Mouse (Mus musculus) intestine, embryonic 15.5 days (tissue): ENCODE results near the gene Tulp2. TPM values are rescaled to one million over a fixed set of nuclear protein-coding genes. Genes with fewer than 3 reads are reported as not detected.
"Not testable (repeated sequence)": the region's sequence is repeated elsewhere in the genome, so short reads cannot be mapped to it uniquely, and the experiment has no call there.

ENCODE experiments used
- ATAC-seq: fragments of 200-750 bp; cut with Nextera tagmentation; 2 replicates; pipeline ENCODE4 v1.8.0; 2017; ENCODE audit warnings: moderate TSS enrichment, moderate library complexity
- H3K27ac ChIP-seq: fragments of 300-500 bp; sonication (generic); 2 replicates; pipeline ENCODE4 v1.5.1; 2015; ENCODE audit warnings: mild to moderate bottlenecking, inconsistent platforms
- H3K27me3 ChIP-seq: fragments of 300-500 bp; sonication (generic); replicated peaks from 2 replicates; pipeline ENCODE4 v1.6.1; 2015; ENCODE audit warnings: inconsistent platforms
- H3K36me3 ChIP-seq: fragments of 300-500 bp; sonication (generic); 2 replicates; pipeline ENCODE4 v1.6.1; 2015; ENCODE audit warnings: inconsistent platforms
- H3K4me1 ChIP-seq: fragments of 300-500 bp; sonication (generic); replicated peaks from 2 replicates; pipeline ENCODE4 v1.6.1; 2015; ENCODE audit warnings: inconsistent platforms
- H3K4me2 ChIP-seq: fragments of 300-500 bp; sonication (generic); replicated peaks from 2 replicates; pipeline ENCODE4 v1.6.1; 2015; ENCODE audit warnings: mild to moderate bottlenecking, inconsistent platforms
- H3K4me3 ChIP-seq: fragments of 300-500 bp; sonication (generic); replicated peaks from 2 replicates; pipeline ENCODE4 v1.5.1; 2015; ENCODE audit warnings: inconsistent platforms
- H3K9ac ChIP-seq: fragments of 300-500 bp; sonication (generic); 2 replicates; pipeline ENCODE4 v1.6.1; 2015; ENCODE audit warnings: inconsistent platforms
- H3K9me3 ChIP-seq: fragments of 300-500 bp; sonication (generic); 2 replicates; pipeline ENCODE4 v1.6.1; 2016; ENCODE audit warnings: inconsistent platforms
- WGBS: fragments of 180-500 bp; shearing (Covaris S2); methylation state at CpG from one replicate; pipeline ENCODE4 v1.1.7; 2015; 5-methylcytosine and 5-hydroxymethylcytosine counted together
- polyA plus RNA-seq: library from polyadenylated mRNA; unstranded; fragments of >200 nt; fragmentation: Nextera tagmentation; extraction: Ambion mirVana; gene quantifications from 2 replicates; pipeline ENCODE4 v1.2.1, GENCODE M21; 2015

Gene Tulp2
- polyA plus RNA-seq, 1 experiment from 2014 or later = 1.9 TPM

DNA sequence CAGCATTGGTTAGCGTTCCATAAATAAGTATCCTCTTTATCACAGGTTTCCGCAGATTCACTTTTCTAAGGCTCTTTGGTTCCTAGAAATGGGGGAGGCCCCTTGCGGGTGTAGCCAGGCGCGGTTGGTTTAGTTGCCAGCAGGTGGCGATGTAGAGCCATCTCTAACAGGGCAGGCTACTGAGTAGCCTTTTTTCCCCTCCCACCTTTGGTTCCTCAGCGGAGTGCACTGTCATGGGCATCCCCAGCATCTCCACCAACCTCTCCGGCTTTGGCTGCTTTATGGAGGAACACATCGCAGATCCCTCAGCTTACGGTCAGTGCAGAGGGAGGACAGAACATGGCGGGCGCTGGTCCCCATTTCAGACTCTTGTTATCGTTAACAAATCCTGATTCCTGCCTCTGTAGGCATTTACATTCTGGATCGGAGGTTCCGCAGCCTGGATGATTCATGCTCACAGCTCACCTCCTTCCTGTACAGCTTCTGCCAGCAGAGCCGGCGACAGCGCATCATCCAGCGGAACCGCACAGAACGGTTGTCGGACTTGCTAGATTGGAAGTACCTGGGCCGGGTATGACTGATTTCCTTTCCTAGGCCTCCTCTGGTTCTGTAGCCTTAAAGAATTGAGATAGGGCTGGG is 30.2 kb upstream of the Tulp2 start:
- peak; percentile 81 for ATAC-seq
- H3K9me3 ChIP-seq = no peaks in the 10 kb centered on the region
- H3K27me3 ChIP-seq = no peaks in the 10 kb centered on the region
- no peak overlapping the region for H3K4me2 ChIP-seq
- no peak overlapping the region for H3K27ac ChIP-seq
- 54% methylated on average over 23 of the region's 23 CpGs for WGBS
- H3K9ac ChIP-seq = no peak overlapping the region
- no peak overlapping the region for H3K4me3 ChIP-seq
- peaks cover 18% of the 10 kb centered on the region for H3K36me3 ChIP-seq
- no peaks in the 10 kb centered on the region for H3K4me1 ChIP-seq

DNA sequence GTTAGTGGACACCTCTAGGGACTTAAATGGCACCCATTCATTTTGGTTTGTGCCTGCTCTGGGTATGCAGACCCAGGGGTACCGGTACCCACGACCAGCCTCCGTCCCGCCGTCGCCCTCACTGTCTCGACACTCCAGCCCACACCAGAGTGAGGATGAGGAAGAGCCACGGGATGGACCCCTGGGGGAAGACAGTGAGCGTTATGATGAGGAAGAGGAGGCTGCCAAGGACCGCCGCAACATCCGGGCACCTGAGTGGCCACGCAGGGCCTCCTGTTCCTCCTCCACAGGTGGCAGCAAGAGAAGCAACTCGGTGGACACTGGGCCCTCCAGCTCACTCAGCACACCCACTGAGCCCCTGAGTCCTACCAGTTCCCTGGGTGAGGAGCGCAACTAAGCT is 26.7 kb upstream of the Tulp2 start:
- Histone ChIP-seq H3K4me2 (no peak overlapping the region), H3K27ac (no peak overlapping the region), H3K4me1 (peaks cover 14% of the 10 kb centered on the region), H3K36me3 (peaks cover 17% of the 10 kb centered on the region), H3K9ac (no peak overlapping the region), H3K9me3 (no peaks in the 10 kb centered on the region), H3K4me3 (no peak overlapping the region), H3K27me3 (no peaks in the 10 kb centered on the region)
- WGBS = 91% methylated on average over 15 of the region's 15 CpGs
- no peak for ATAC-seq

DNA sequence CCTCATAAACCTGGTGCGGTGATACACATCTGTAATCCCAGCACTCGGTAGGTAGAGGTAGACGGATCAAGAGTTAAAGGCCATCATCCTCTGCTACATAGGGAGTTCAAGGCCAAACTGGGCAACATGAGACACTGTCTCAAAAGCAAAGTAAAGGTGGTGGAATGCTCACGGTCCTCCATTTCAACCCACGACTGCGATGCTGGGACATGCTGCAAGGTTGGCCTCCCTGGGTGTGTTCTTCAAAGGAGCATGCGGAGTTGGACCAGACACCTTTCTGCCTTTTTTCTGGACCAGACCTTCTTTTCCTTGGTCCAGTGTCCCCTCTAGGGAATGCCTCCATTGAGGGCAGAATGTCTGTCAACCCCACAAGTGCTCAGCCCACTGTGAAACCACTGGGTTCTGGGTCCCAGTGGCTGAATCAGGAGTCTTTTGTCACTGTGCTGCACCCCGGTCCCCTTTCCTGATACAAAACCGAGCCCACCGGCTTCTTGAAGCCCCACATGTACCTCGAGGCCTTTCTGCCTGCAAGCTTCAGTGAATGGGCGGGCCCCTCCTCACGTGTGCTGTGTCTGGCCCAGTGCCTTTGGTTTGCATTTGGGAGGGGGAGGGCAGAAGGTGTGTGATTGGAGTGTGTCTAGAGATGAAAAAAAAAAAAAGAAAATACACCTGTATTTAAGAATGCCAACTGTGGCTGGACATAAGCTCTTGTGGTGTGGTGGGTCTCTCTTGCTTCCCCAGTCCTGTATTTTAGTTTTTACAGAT is 25.6 kb upstream of the Tulp2 start:
- Histone ChIP-seq H3K27ac (no peak overlapping the region; the same call in 1 of the 2 replicates), H3K4me1 (peaks cover 24% of the 10 kb centered on the region), H3K9ac (no peak overlapping the region), H3K4me3 (no peak overlapping the region), H3K36me3 (peaks cover 17% of the 10 kb centered on the region), H3K4me2 (no peak overlapping the region), H3K27me3 (no peaks in the 10 kb centered on the region), H3K9me3 (no peaks in the 10 kb centered on the region)
- WGBS = 74% methylated on average over 13 of the region's 13 CpGs
- ATAC-seq = no peak

DNA sequence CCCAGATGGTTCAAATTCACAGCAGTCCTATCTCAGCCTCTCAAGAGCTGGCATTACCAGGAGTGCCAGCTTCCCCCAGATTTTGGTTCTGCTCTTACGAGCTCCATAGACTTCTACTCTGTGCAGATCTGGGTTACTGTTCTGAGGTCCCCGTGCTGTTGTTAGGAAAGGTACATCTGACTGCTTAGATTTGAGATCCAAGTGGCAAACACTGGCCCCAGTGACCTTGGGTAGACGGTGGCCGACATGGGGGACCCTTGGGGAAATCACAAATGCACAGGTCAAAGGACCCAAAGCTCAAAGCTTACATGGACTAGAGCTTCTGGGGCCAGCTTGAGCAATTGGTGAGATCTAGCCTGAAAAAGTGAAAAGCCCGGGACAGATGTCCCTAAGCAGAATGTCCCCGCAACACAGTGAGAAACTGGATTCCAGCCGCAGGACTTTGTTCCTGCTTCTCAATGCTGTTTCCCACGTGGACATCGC is 24.9 kb upstream of the Tulp2 start:
- Histone ChIP-seq H3K4me1 (peaks cover 29% of the 10 kb centered on the region), H3K27ac (peak overlapping the region; percentile 79), H3K4me2 (peak overlapping the region; percentile 75), H3K4me3 (0 out of 2 replicates have a peak overlapping the region, but pooled peaks have one; percentile 73), H3K9ac (0 out of 2 replicates have a peak overlapping the region, but pooled peaks have one; percentile 75), H3K9me3 (no peaks in the 10 kb centered on the region), H3K36me3 (peaks cover 17% of the 10 kb centered on the region), H3K27me3 (no peaks in the 10 kb centered on the region)
- ATAC-seq = no peak
- WGBS = 44% methylated on average over 9 of the region's 9 CpGs

DNA sequence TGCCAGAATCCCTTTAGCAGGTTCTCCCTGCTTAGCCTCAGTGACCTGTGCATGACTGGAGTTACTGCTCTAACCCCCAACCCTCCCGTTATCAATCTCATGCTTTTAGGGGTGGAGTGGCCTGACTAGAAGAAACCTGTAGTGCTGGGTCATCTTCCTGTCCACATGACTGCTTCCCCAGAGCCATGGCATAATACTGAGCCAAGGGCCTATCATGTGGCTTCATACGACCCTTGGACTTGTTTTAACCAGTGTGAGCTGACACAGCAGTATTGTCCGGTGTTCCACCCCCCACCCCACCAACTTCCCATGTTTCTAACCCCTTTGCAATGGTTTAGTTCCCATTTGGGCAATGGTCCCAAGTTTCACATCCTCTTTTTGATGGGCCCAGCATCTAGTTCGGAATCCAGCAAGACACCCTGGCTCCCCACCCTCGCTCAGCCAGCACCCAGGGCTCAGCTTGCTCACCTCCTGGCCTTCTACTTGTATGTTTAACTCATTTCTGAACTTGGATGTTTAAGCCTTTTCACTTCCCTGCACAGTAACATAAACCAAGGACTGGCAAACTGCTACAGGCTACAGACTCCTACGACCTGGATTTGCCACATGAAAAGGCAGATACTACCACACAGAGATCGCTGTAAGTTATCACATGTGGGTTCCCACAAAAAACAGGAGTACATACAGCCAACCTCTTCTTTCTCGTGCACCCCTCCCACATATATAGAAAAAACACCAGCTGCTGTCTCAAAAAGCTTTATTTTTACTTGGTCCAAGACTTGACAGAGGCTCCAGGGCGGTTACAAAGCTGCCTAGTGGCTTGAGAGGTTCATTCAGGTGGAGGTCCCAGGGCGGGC is 24.2 kb upstream of the Tulp2 start:
- H3K36me3 ChIP-seq = peaks cover 17% of the 10 kb centered on the region

DNA sequence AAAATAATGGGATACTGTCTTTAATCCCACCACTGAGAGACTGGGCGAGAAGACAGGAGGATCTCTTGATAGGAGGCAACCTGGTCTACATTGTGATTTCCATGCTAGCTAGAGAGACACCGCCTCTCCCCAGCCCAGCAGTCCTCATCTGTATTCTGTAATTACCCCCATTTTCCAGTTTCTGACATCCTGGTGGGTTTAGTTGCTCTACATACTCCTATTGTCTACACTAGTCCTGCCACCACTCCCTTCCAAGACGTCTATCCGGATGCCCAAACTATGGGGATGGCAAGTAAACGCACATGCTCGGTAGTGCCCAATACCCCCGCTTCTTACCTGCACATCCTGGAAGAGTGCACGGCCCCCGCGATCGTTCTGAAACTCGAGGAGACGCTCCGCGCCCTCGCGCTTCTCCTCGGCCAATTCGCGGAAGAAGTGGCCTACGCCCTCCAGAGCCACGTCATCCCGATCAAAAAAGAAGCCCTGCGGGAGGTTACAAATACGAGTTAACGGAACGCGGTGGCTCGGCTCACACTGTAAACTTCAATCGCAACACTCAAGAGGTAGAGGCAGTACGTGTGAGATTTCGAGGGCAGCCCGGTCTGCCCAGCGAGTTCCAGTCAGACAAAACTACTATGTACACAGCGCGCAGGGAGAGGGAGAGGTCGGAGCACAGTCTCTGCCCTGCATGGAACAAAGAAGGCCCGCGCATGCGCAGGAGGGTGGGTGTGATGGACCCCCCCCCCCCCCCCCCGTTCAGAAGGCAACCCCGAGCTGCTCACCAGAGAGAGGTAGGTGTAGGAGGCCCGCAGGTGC is 22.7 kb upstream of the Tulp2 start:
- no peaks in the 10 kb centered on the region for H3K9me3 ChIP-seq
- H3K9ac ChIP-seq = peak overlapping the region; percentile 75
- peak overlapping the region; percentile 75 for H3K4me2 ChIP-seq
- peak; percentile 66 for ATAC-seq
- 1% methylated on average over 41 of the region's 43 CpGs for WGBS
- H3K4me1 ChIP-seq = peaks cover 32% of the 10 kb centered on the region
- peaks cover 23% of the 10 kb centered on the region for H3K36me3 ChIP-seq
- H3K27me3 ChIP-seq = no peaks in the 10 kb centered on the region
- H3K4me3 ChIP-seq = peak overlapping the region; percentile 73
- H3K27ac ChIP-seq = peak overlapping the region; percentile 79

More for the DNA sequence above, 24.2 kb upstream of the Tulp2 start:
- H3K27me3 ChIP-seq = no peaks in the 10 kb centered on the region
- no peaks in the 10 kb centered on the region for H3K9me3 ChIP-seq
- WGBS = 47% methylated on average over 10 of the region's 10 CpGs
- peaks cover 32% of the 10 kb centered on the region for H3K4me1 ChIP-seq
- peak overlapping the region; percentile 79 for H3K27ac ChIP-seq
- peak; percentile 23 for ATAC-seq
- peak overlapping the region; percentile 73 for H3K4me3 ChIP-seq
- peak overlapping the region; percentile 75 for H3K9ac ChIP-seq
- peak overlapping the region; percentile 75 for H3K4me2 ChIP-seq

DNA sequence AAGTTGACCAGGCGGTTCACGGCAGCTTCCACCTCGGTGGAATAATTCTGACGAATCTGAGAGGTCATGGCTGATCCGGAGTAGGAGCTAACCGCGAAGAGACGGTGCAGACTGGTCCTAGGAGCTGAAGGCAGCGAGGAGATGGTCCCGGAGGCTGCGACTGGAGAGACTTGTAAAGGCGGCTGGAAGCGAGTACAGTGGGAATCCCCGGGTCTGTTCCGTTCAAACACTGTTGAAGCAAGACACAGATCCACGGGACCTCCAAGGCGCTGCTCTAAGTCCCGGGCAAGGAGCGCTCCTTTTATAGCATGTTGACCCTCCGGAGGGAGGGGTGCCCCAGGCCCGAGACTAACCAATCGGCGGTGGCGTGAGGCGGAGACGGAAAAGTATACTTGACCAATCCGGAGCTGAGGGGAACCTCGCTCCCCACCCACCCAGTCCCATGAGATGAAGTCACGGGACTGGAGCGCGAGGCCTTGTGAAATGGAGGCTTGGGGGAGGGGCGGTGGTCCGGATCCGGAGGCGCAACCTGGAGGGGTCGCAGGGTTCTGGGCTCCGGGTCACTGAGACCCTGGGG is 22.0 kb upstream of the Tulp2 start, which contains the start of gene Ftl1:
Gene Ftl1 (minus strand): TSS at position 321 of the 577 bp plus-strand sequence.
- H3K27me3 ChIP-seq, H3K9me3 ChIP-seq: not testable (repeated sequence)
- H3K36me3 ChIP-seq = peaks cover 19% of the 10 kb centered on the region
- peak within 1 kb of the TSS; percentile 73 for H3K4me3 ChIP-seq
- 0% methylated on average over 29 of the region's 37 CpGs for WGBS
- H3K27ac ChIP-seq = peak within 1 kb of the TSS; percentile 89
- H3K9ac ChIP-seq = peak within 1 kb of the TSS; percentile 75
- peak within 1 kb of the TSS; percentile 75 for H3K4me2 ChIP-seq
- peak; percentile 94 for ATAC-seq
- peaks cover 32% of the 10 kb centered on the region for H3K4me1 ChIP-seq

DNA sequence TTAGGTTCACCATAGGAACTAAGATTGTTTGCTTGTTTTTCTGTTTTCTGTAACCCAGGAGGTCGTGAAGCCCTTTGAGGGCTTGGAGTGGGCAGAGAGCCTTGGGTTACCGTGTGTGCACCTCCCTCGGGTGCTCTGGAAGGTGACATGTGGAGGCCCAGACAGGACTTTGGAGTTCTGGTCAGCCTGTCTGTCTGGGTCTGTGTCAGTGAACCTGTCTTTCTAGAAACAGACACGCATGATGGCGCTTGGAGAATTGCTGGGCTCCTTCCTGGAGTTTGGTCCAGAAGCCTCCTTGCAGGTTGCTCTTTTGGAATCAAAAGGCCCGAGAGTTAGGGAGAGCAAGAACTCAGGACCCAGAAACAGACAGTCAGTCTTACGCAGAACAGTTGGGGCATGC is 21.3 kb upstream of the Tulp2 start:
- peak overlapping the region; percentile 57 for H3K4me2 ChIP-seq
- peak overlapping the region; percentile 43 for H3K9ac ChIP-seq
- no peaks in the 10 kb centered on the region for H3K9me3 ChIP-seq
- ATAC-seq = no peak
- 57% methylated on average over 7 of the region's 7 CpGs for WGBS
- H3K36me3 ChIP-seq = peaks cover 25% of the 10 kb centered on the region
- H3K4me3 ChIP-seq = peak overlapping the region; percentile 29
- no peaks in the 10 kb centered on the region for H3K27me3 ChIP-seq
- peak overlapping the region; percentile 89 for H3K27ac ChIP-seq
- H3K4me1 ChIP-seq = peaks cover 35% of the 10 kb centered on the region

DNA sequence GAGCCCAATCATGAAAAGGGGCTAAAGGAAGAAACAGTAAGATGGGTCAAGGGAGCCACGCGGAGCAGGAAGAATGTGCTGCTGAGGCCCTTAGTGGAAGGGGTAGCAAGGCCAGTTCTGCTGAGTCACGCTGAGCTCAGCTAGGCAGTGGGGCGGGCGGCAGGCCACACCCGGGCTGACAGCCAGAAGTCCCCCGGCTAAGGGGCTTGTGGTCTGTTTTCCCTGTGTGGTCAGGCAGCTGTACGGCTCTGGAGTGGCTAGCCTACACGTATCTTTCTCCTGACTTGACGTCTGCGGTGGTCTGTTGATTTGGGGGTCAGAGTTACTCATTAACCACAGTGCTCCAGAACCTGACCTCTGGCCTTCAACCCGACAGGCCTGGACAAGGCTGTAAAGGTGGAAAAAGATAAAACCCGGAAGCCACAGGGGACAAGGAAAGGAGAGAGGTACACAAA is 20.8 kb upstream of the Tulp2 start:
- Histone ChIP-seq H3K27ac (peak overlapping the region; percentile 89), H3K4me1 (peaks cover 41% of the 10 kb centered on the region), H3K4me3 (peak overlapping the region; percentile 29), H3K4me2 (peak overlapping the region; percentile 57), H3K9me3 (no peaks in the 10 kb centered on the region), H3K9ac (peak overlapping the region; percentile 43; the same call in 1 of the 2 replicates), H3K27me3 (no peaks in the 10 kb centered on the region), H3K36me3 (peaks cover 25% of the 10 kb centered on the region)
- peak; percentile 64 for ATAC-seq
- 5% methylated on average over 13 of the region's 13 CpGs for WGBS

DNA sequence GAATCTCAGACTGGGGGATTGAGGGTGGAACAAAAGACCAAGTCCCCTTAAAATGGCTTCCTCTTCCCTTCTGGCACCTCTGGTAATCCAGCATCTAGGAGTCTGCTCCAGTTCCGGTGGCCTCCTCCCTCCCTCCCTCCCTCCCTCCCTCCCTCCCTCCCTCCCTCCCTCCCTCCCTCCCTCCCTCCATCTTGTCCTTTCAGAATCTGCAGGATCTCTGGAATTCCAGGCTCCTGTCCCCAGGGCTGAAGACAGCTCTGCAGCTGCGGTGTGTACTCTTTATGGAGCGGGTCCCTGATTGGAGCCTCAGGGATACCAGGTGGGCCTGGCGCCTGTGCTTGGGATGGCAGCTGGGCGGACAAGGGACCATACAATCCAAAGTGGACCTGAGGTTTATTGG is 20.4 kb upstream of the Tulp2 start:
- Histone ChIP-seq H3K27me3 (no peaks in the 10 kb centered on the region), H3K9ac (no peak overlapping the region), H3K9me3 (no peaks in the 10 kb centered on the region), H3K4me1 (peaks cover 44% of the 10 kb centered on the region), H3K4me3 (no peak overlapping the region), H3K4me2 (peak overlapping the region; percentile 57), H3K36me3 (peaks cover 21% of the 10 kb centered on the region), H3K27ac (peak overlapping the region; percentile 89)
- WGBS = 46% methylated on average over 5 of the region's 5 CpGs
- peak; percentile 2 for ATAC-seq

DNA sequence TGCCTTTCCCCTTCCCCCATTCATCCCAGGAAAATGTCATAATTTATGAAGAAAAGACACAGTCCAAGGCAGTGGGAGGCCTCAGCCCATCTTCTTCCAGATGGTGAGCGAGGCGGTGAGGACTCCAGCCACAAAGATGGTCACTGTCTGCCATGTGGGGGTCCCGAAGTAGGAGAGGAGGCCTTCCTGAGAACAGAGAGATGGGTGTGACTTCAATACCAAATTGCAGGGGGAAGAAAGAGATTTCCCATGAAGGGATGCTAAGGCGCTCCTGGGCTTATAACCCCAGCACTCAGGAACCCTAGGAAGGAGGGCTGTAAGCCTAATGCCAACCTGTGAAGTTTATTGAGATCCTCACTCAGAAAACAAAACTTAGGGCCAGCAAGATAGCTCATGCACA is 19.9 kb upstream of the Tulp2 start:
- H3K27ac ChIP-seq = peak overlapping the region; percentile 89
- no peak for ATAC-seq
- peaks cover 44% of the 10 kb centered on the region for H3K4me1 ChIP-seq
- peak overlapping the region; percentile 14; the same call in 1 of the 2 replicates for H3K4me2 ChIP-seq
- no peak overlapping the region for H3K9ac ChIP-seq
- H3K36me3 ChIP-seq = peaks cover 21% of the 10 kb centered on the region
- H3K4me3 ChIP-seq = no peak overlapping the region
- H3K9me3 ChIP-seq = no peaks in the 10 kb centered on the region
- 71% methylated on average over 4 of the region's 4 CpGs for WGBS
- H3K27me3 ChIP-seq = no peaks in the 10 kb centered on the region
